In genomic region chr4:145682021-145682420, GRCm38 (mm10) we compare ENCODE assay signal across 16 mouse cellular contexts. TPM values are rescaled to one million over a fixed set of nuclear protein-coding genes. Genes with fewer than 3 reads are reported as not detected.
"Had no signal": no experiment of that assay in that cellular context is flagged by ENCODE, and none has a peak within 500 bp of the region (broad histone marks: within the 10 kb centered on the region; RNA-seq: fewer than 3 reads in every experiment).

No protein-coding gene starts in this region.

RNA-seq across cellular contexts. Expression of gene Zfp980, which starts 11.5 kb away (rescaled TPM):
- total RNA-seq: layer of hippocampus, adult 2 months; megakaryocyte, adult 5-6 weeks; monocyte, adult 5-6 weeks had no signal
- polyA plus RNA-seq: kidney, postnatal 0 days; large intestine, adult 2 months; limb, embryonic 10.5 days; liver, embryonic 13.5 days; liver, postnatal 0 days; lung, embryonic 14.5 days; lung, postnatal 0 days; macrophage; midbrain, embryonic 15.5 days; neural tube, embryonic 14.5 days; small intestine, adult 2 months; spleen, adult 2 months; stomach, postnatal 0 days had no signal
